33 mouse cellular contexts compared by ENCODE assay signal in the genomic region with DNA sequence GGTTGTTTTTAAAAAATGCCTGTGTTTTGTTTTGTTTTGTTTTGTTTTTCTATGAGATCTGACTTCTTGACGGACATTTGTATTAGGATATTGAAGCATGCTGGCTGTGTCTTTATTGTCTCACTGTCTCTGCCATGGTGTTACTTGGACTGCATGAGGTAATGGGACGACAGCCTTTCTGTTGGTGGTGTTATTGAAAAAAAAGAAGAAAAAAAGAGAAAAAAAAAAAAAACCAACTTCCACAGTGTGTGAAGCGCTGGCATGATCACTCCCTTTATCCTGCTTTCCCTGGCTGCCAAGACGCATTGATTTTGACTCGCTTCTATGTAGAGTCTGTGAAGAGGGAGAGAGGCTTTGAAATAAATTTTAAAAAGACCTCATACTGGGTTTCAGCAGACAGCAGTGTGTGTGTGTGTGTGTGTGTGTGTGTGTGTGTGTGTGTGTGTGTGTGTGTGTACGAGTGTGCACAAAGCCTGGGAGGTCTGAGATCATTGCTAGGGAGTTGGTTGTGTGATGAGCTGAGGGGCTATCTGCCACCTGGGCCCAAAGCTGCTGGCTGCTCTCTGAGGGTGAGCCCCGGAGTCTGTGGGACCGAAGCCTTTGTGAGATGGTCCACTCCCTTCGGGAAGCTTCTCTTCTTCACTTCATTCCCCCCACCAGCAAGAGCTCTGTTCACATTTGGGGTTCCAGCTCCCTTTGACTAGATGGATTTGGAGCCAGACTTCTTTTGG. TPM values are rescaled to one million over a fixed set of nuclear protein-coding genes. Genes with fewer than 3 reads are reported as not detected.
A peak's percentile ranks its signal among the peaks of the same experiment; 100 is the strongest.
DNase-seq lines count a peak whose midpoint lies in the region; ATAC-seq lines count a peak whose summit lies in the region.
"Had no signal": no experiment of that assay in that cellular context is flagged by ENCODE, and none has a peak within 500 bp of the region (broad histone marks: within the 10 kb centered on the region; RNA-seq: fewer than 3 reads in every experiment).

No protein-coding gene starts in this region.

- H3K27ac ChIP-seq in forebrain, embryonic 14.5 days (ENCODE audit: low read depth, low read length) = no peak overlapping the region
- no peak overlapping the region for H3K27ac ChIP-seq in forebrain, embryonic 10.5 days
- 0 out of 2 replicates have a peak overlapping the region, but pooled peaks have one; percentile 6 for H3K27ac ChIP-seq in midbrain, embryonic 12.5 days (replicated peaks)
- H3K27ac ChIP-seq in midbrain, embryonic 10.5 days (replicated peaks) = no peak overlapping the region
- H3K27ac ChIP-seq in hindbrain, embryonic 16.5 days (ENCODE audit: low read depth, low read length) = no peak overlapping the region
- H3K27ac ChIP-seq in midbrain, embryonic 16.5 days (ENCODE audit: low read length) = peak overlapping the region; percentile 63
- H3K27ac ChIP-seq: embryonic facial prominence, embryonic 13.5 days; heart, embryonic 10.5 days; heart, embryonic 15.5 days; layer of hippocampus, adult 2 months; left cerebral cortex, adult 2 months; limb, embryonic 13.5 days; lung, embryonic 15.5 days; neural tube, embryonic 15.5 days; stomach, postnatal 0 days had no signal

- H3K9me3 ChIP-seq in forebrain, embryonic 14.5 days (replicated peaks; ENCODE audit: control insufficient read depth, low read length) = no peaks in the 10 kb centered on the region
- no peaks in the 10 kb centered on the region for H3K9me3 ChIP-seq in forebrain, embryonic 10.5 days
- no peaks in the 10 kb centered on the region for H3K9me3 ChIP-seq in midbrain, embryonic 12.5 days
- no peaks in the 10 kb centered on the region for H3K9me3 ChIP-seq in midbrain, embryonic 10.5 days (replicated peaks)
- H3K9me3 ChIP-seq in hindbrain, embryonic 16.5 days (ENCODE audit: control insufficient read depth, low read length) = no peaks in the 10 kb centered on the region
- no peaks in the 10 kb centered on the region for H3K9me3 ChIP-seq in midbrain, embryonic 16.5 days (replicated peaks; ENCODE audit: control insufficient read depth, low read length, poor library complexity, severe bottlenecking)
- H3K9me3 ChIP-seq: embryonic facial prominence, embryonic 13.5 days; G1E; heart, embryonic 10.5 days; heart, embryonic 15.5 days; limb, embryonic 13.5 days; lung, embryonic 15.5 days; neural tube, embryonic 15.5 days had no signal

- WGBS in forebrain, embryonic 14.5 days = 55% methylated on average over 9 of the region's 9 CpGs
- 86% methylated on average over 9 of the region's 9 CpGs for WGBS in forebrain, embryonic 10.5 days
- WGBS in midbrain, embryonic 12.5 days = 58% methylated on average over 8 of the region's 9 CpGs
- 86% methylated on average over 9 of the region's 9 CpGs for WGBS in midbrain, embryonic 10.5 days
- WGBS in hindbrain, embryonic 16.5 days = 50% methylated on average over 9 of the region's 9 CpGs
- WGBS in midbrain, embryonic 16.5 days = 32% methylated on average over 9 of the region's 9 CpGs

- peak; percentile 76 for ATAC-seq in forebrain, embryonic 14.5 days
- peak; percentile 70; the same call in 1 of the 2 replicates for ATAC-seq in midbrain, embryonic 12.5 days (ENCODE audit: low FRiP score, low read depth)
- ATAC-seq in hindbrain, embryonic 16.5 days = peak; percentile 12; the same call in 1 of the 2 replicates
- ATAC-seq in midbrain, embryonic 16.5 days = peak; percentile 57

- H3K27me3 ChIP-seq in forebrain, embryonic 14.5 days (replicated peaks; ENCODE audit: control insufficient read depth, insufficient read depth, low read length) = no peaks in the 10 kb centered on the region
- H3K27me3 ChIP-seq in forebrain, embryonic 10.5 days (ENCODE audit: poor library complexity, severe bottlenecking) = peaks cover 14% of the 10 kb centered on the region
- H3K27me3 ChIP-seq in midbrain, embryonic 12.5 days = peaks cover 24% of the 10 kb centered on the region
- H3K27me3 ChIP-seq in midbrain, embryonic 10.5 days (ENCODE audit: low read depth, poor library complexity, severe bottlenecking) = peaks cover 12% of the 10 kb centered on the region
- no peaks in the 10 kb centered on the region for H3K27me3 ChIP-seq in hindbrain, embryonic 16.5 days (replicated peaks; ENCODE audit: control insufficient read depth, insufficient read depth, low read length)
- no peaks in the 10 kb centered on the region for H3K27me3 ChIP-seq in midbrain, embryonic 16.5 days (ENCODE audit: control insufficient read depth, insufficient read depth, low read depth, low read length)
- H3K27me3 ChIP-seq: neural tube, embryonic 15.5 days had no signal

- no peaks in the 10 kb centered on the region for H3K36me3 ChIP-seq in forebrain, embryonic 14.5 days (ENCODE audit: control insufficient read depth, insufficient read depth, low read length)
- no peaks in the 10 kb centered on the region for H3K36me3 ChIP-seq in forebrain, embryonic 10.5 days (replicated peaks)
- no peaks in the 10 kb centered on the region for H3K36me3 ChIP-seq in midbrain, embryonic 12.5 days
- H3K36me3 ChIP-seq in midbrain, embryonic 10.5 days = no peaks in the 10 kb centered on the region
- H3K36me3 ChIP-seq in hindbrain, embryonic 16.5 days (ENCODE audit: control insufficient read depth, insufficient read depth, low read length) = no peaks in the 10 kb centered on the region
- no peaks in the 10 kb centered on the region for H3K36me3 ChIP-seq in midbrain, embryonic 16.5 days (ENCODE audit: control insufficient read depth, insufficient read depth, low read length)
- H3K36me3 ChIP-seq: embryonic facial prominence, embryonic 13.5 days; G1E; heart, embryonic 10.5 days; heart, embryonic 15.5 days; limb, embryonic 13.5 days; lung, embryonic 15.5 days; neural tube, embryonic 15.5 days had no signal

- peaks cover 4% of the 10 kb centered on the region for H3K4me1 ChIP-seq in forebrain, embryonic 14.5 days (ENCODE audit: control insufficient read depth, insufficient read depth, low read length)
- peaks cover 20% of the 10 kb centered on the region for H3K4me1 ChIP-seq in forebrain, embryonic 10.5 days
- H3K4me1 ChIP-seq in midbrain, embryonic 12.5 days = peaks cover 12% of the 10 kb centered on the region
- H3K4me1 ChIP-seq in midbrain, embryonic 10.5 days = peaks cover 17% of the 10 kb centered on the region
- peaks cover 4% of the 10 kb centered on the region for H3K4me1 ChIP-seq in hindbrain, embryonic 16.5 days (ENCODE audit: control insufficient read depth, insufficient read depth, low read depth, low read length)
- H3K4me1 ChIP-seq in midbrain, embryonic 16.5 days (ENCODE audit: control insufficient read depth, insufficient read depth, low read length) = peaks cover 6% of the 10 kb centered on the region
- H3K4me1 ChIP-seq: heart, embryonic 15.5 days; lung, embryonic 15.5 days; megakaryocyte, embryonic 14.5 days had no signal

- H3K4me3 ChIP-seq in forebrain, embryonic 14.5 days (ENCODE audit: low read depth, low read length) = no peak overlapping the region
- H3K4me3 ChIP-seq in forebrain, embryonic 10.5 days = no peak overlapping the region
- H3K4me3 ChIP-seq in midbrain, embryonic 12.5 days = no peak overlapping the region
- no peak overlapping the region for H3K4me3 ChIP-seq in midbrain, embryonic 10.5 days
- no peak overlapping the region for H3K4me3 ChIP-seq in hindbrain, embryonic 16.5 days (ENCODE audit: low read length)
- H3K4me3 ChIP-seq in midbrain, embryonic 16.5 days (ENCODE audit: low read depth, low read length) = no peak overlapping the region
- H3K4me3 ChIP-seq: embryonic facial prominence, embryonic 13.5 days; heart, embryonic 10.5 days; heart, embryonic 15.5 days; layer of hippocampus, adult 2 months; left cerebral cortex, adult 2 months; limb, embryonic 13.5 days; lung, embryonic 15.5 days; megakaryocyte, embryonic 14.5 days; neural tube, embryonic 15.5 days had no signal

- H3K4me2 ChIP-seq in forebrain, embryonic 14.5 days (ENCODE audit: low read length) = no peak overlapping the region
- H3K4me2 ChIP-seq in midbrain, embryonic 12.5 days (replicated peaks) = no peak overlapping the region
- H3K4me2 ChIP-seq in hindbrain, embryonic 16.5 days (ENCODE audit: low read length) = no peak overlapping the region
- H3K4me2 ChIP-seq in midbrain, embryonic 16.5 days (ENCODE audit: low read length) = no peak overlapping the region
- H3K4me2 ChIP-seq: embryonic facial prominence, embryonic 13.5 days; heart, embryonic 15.5 days; limb, embryonic 13.5 days; liver, embryonic 11.5 days; lung, embryonic 15.5 days; neural tube, embryonic 15.5 days had no signal

- DNase-seq in forebrain, embryonic 14.5 days (ENCODE audit: low spot score) = peak; percentile 64
- no peak for DNase-seq in forebrain, embryonic 10.5 days (ENCODE audit: extremely low spot score, low spot score)
- no peak for DNase-seq in midbrain, embryonic 10.5 days (ENCODE audit: low spot score)
- no peak for DNase-seq in lung, postnatal 10 days
- DNase-seq in cerebellum, adult 11 months = no peak
- DNase-seq: adrenal gland, postnatal 10 days; cerebellum, adult 18-20 months; cerebellum, postnatal 10 days; gastrocnemius, postnatal 14 days; heart, postnatal 36 days; kidney, adult 18-20 months; kidney, postnatal 36 days; lung, postnatal 4 days; right cerebral cortex, adult 18-20 months; thymus, adult 18-20 months; thymus, postnatal 25 days had no signal

- no peak overlapping the region for H3K9ac ChIP-seq in forebrain, embryonic 14.5 days (ENCODE audit: low read length)
- H3K9ac ChIP-seq in midbrain, embryonic 12.5 days (replicated peaks) = no peak overlapping the region
- no peak overlapping the region for H3K9ac ChIP-seq in hindbrain, embryonic 16.5 days (ENCODE audit: low read depth, low read length)
- H3K9ac ChIP-seq in midbrain, embryonic 16.5 days (ENCODE audit: low read depth, low read length) = no peak overlapping the region
- H3K9ac ChIP-seq: embryonic facial prominence, embryonic 13.5 days; heart, embryonic 15.5 days; limb, embryonic 13.5 days; lung, embryonic 15.5 days; neural tube, embryonic 15.5 days had no signal

RNA-seq across cellular contexts. Expression of a gene that starts 22.6 kb away (rescaled TPM):
- 1.1 and 1.7 TPM in 2 replicates for polyA plus RNA-seq in forebrain, embryonic 14.5 days (2014; fragmentation: Nextera tagmentation; extraction: Ambion mirVana)
- 0.04 and 0.09 TPM in 2 replicates for polyA plus RNA-seq in forebrain, embryonic 10.5 days (2016; fragmentation: Nextera tagmentation; extraction: Ambion mirVana)
- 0.24 and 0.33 TPM in 2 replicates for polyA plus RNA-seq in midbrain, embryonic 12.5 days (2016; fragmentation: Nextera tagmentation; extraction: Ambion mirVana)
- polyA plus RNA-seq in midbrain, embryonic 10.5 days (2016; fragmentation: Nextera tagmentation; extraction: Ambion mirVana) = 0.06 and 0.10 TPM in 2 replicates
- polyA plus RNA-seq in hindbrain, embryonic 16.5 days (2015; fragmentation: Nextera tagmentation; extraction: Ambion mirVana) = 3.7 and 4.8 TPM in 2 replicates
- polyA plus RNA-seq in midbrain, embryonic 16.5 days (2015; fragmentation: Nextera tagmentation; extraction: Ambion mirVana) = 4.1 and 4.6 TPM in 2 replicates
- polyA plus RNA-seq: G1E; heart, embryonic 10.5 days; liver, embryonic 16.5 days; spleen, adult 2 months had no signal

RNA-seq across cellular contexts. Expression of a gene that starts 31.8 kb away (rescaled TPM):
- 17.1 and 19.5 TPM in 2 replicates for polyA plus RNA-seq in forebrain, embryonic 14.5 days (2014; fragmentation: Nextera tagmentation; extraction: Ambion mirVana)
- polyA plus RNA-seq in forebrain, embryonic 10.5 days (2016; fragmentation: Nextera tagmentation; extraction: Ambion mirVana) = 32.7 and 33.8 TPM in 2 replicates
- 41.4 and 47.5 TPM in 2 replicates for polyA plus RNA-seq in midbrain, embryonic 12.5 days (2016; fragmentation: Nextera tagmentation; extraction: Ambion mirVana)
- polyA plus RNA-seq in midbrain, embryonic 10.5 days (2016; fragmentation: Nextera tagmentation; extraction: Ambion mirVana) = 31.7 and 32.2 TPM in 2 replicates
- 18.7 and 21.6 TPM in 2 replicates for polyA plus RNA-seq in hindbrain, embryonic 16.5 days (2015; fragmentation: Nextera tagmentation; extraction: Ambion mirVana)
- polyA plus RNA-seq in midbrain, embryonic 16.5 days (2015; fragmentation: Nextera tagmentation; extraction: Ambion mirVana) = 18.4 TPM in 2 replicates

RNA-seq across cellular contexts. Expression of a gene that starts 57.8 kb away (rescaled TPM):
- 10.7 and 11.3 TPM in 2 replicates for polyA plus RNA-seq in forebrain, embryonic 14.5 days (2014; fragmentation: Nextera tagmentation; extraction: Ambion mirVana)
- 4.3 and 4.9 TPM in 2 replicates for polyA plus RNA-seq in forebrain, embryonic 10.5 days (2016; fragmentation: Nextera tagmentation; extraction: Ambion mirVana)
- 8.7 and 10.3 TPM in 2 replicates for polyA plus RNA-seq in midbrain, embryonic 12.5 days (2016; fragmentation: Nextera tagmentation; extraction: Ambion mirVana)
- polyA plus RNA-seq in midbrain, embryonic 10.5 days (2016; fragmentation: Nextera tagmentation; extraction: Ambion mirVana) = 5.0 and 7.2 TPM in 2 replicates
- polyA plus RNA-seq in hindbrain, embryonic 16.5 days (2015; fragmentation: Nextera tagmentation; extraction: Ambion mirVana) = 9.2 and 10.8 TPM in 2 replicates
- 11.5 and 11.9 TPM in 2 replicates for polyA plus RNA-seq in midbrain, embryonic 16.5 days (2015; fragmentation: Nextera tagmentation; extraction: Ambion mirVana)

RNA-seq across cellular contexts. Expression of a gene that starts 58.0 kb away (rescaled TPM):
- 14.6 and 17.1 TPM in 2 replicates for polyA plus RNA-seq in forebrain, embryonic 14.5 days (2014; fragmentation: Nextera tagmentation; extraction: Ambion mirVana)
- 11.1 and 12.1 TPM in 2 replicates for polyA plus RNA-seq in forebrain, embryonic 10.5 days (2016; fragmentation: Nextera tagmentation; extraction: Ambion mirVana)
- polyA plus RNA-seq in midbrain, embryonic 12.5 days (2016; fragmentation: Nextera tagmentation; extraction: Ambion mirVana) = 12.6 and 12.8 TPM in 2 replicates
- polyA plus RNA-seq in midbrain, embryonic 10.5 days (2016; fragmentation: Nextera tagmentation; extraction: Ambion mirVana) = 11.3 and 11.7 TPM in 2 replicates
- polyA plus RNA-seq in hindbrain, embryonic 16.5 days (2015; fragmentation: Nextera tagmentation; extraction: Ambion mirVana) = 18.0 and 18.1 TPM in 2 replicates
- polyA plus RNA-seq in midbrain, embryonic 16.5 days (2015; fragmentation: Nextera tagmentation; extraction: Ambion mirVana) = 18.1 and 18.2 TPM in 2 replicates

Comparison
In these comparisons a context has a peak if more than half of its experiments do, and no peak if none do; other contexts are left out.
1. H3K27ac ChIP-seq: peak in midbrain, embryonic 12.5 days (single experiment) and midbrain, embryonic 16.5 days (single experiment); none in forebrain, embryonic 14.5 days (single experiment), forebrain, embryonic 10.5 days (single experiment), midbrain, embryonic 10.5 days (single experiment) and hindbrain, embryonic 16.5 days (single experiment).
2. ATAC-seq: peak in every context shown above with its lines; median percentile 76 in forebrain, embryonic 14.5 days; 70 in midbrain, embryonic 12.5 days; 57 in midbrain, embryonic 16.5 days; 12 in hindbrain, embryonic 16.5 days.